Mouse (Mus musculus) frontal cortex, adult 2 months (tissue): ENCODE measurements around the gene Lima1. TPM values are rescaled to one million over a fixed set of nuclear protein-coding genes. Genes with fewer than 3 reads are reported as not detected.
"Not testable (repeated sequence)": the region's sequence is repeated elsewhere in the genome, so short reads cannot be mapped to it uniquely, and the experiment has no call there.

Source experiments
- DNase-seq, 2 experiments: peaks; one replicate each; pipeline ENCODE4 v3.0.0; 2022; ENCODE audit warnings: low spot score in 1 of 2; ENCODE audit errors: extremely low spot score in 1 of 2
- polyA plus RNA-seq: library from polyadenylated mRNA; depleted of rRNA; stranded (reverse); fragments of >200 nt; gene quantifications from 2 replicates; pipeline ENCODE4 v1.2.3, GENCODE M21; 2012; rRNA removed

Lima1 gene
- polyA plus RNA-seq = 16.4 and 17.6 TPM in 2 replicates

- peak; percentile 56 to 77 for DNase-seq
Observed at GRCm38 (mm10) chr15:99875334-99875869, at the start of gene Lima1. Lima1 (minus strand) TSS chr15:99875456.

GRCm38 (mm10) chr15:99919601-99920158 is 44.4 kb upstream of the Lima1 start:
- DNase-seq = no peak

- DNase-seq = no peak
Observed at GRCm38 (mm10) chr15:99917264-99917663, 42.0 kb upstream of the Lima1 start.

- no peak for DNase-seq
Observed at GRCm38 (mm10) chr15:99914613-99915012, 39.4 kb upstream of the Lima1 start.

- no peak for DNase-seq
Observed at GRCm38 (mm10) chr15:99911785-99912184, 36.5 kb upstream of the Lima1 start.

GRCm38 (mm10) chr15:99909339-99909996 is 34.2 kb upstream of the Lima1 start:
- DNase-seq = not testable (repeated sequence)

GRCm38 (mm10) chr15:99907514-99907913 is 32.3 kb upstream of the Lima1 start:
- no peak for DNase-seq

- DNase-seq = no peak
Observed at GRCm38 (mm10) chr15:99907041-99907440, 31.8 kb upstream of the Lima1 start.

GRCm38 (mm10) chr15:99904841-99905240 is 29.6 kb upstream of the Lima1 start:
- DNase-seq = no peak

GRCm38 (mm10) chr15:99904333-99904732 is 29.1 kb upstream of the Lima1 start:
- peak; percentile 28 to 77 for DNase-seq

GRCm38 (mm10) chr15:99903227-99903626 is 28.0 kb upstream of the Lima1 start:
- no peak for DNase-seq

GRCm38 (mm10) chr15:99902786-99903185 is 27.5 kb upstream of the Lima1 start:
- no peak for DNase-seq

- no peak for DNase-seq
Observed at GRCm38 (mm10) chr15:99896621-99897020, 21.4 kb upstream of the Lima1 start.

- no peak for DNase-seq
Observed at GRCm38 (mm10) chr15:99891355-99891754, 16.1 kb upstream of the Lima1 start.

- no peak for DNase-seq
Observed at GRCm38 (mm10) chr15:99890412-99891236, 15.4 kb upstream of the Lima1 start.

- DNase-seq = no peak
Observed at GRCm38 (mm10) chr15:99889275-99889874, 14.1 kb upstream of the Lima1 start.

GRCm38 (mm10) chr15:99887130-99887529 is 11.9 kb upstream of the Lima1 start:
- DNase-seq = not testable (repeated sequence)

- no peak for DNase-seq
Observed at GRCm38 (mm10) chr15:99884038-99884437, 8.8 kb upstream of the Lima1 start.

GRCm38 (mm10) chr15:99878541-99878940 is 3.3 kb upstream of the Lima1 start:
- no peak for DNase-seq

GRCm38 (mm10) chr15:99874612-99875333 is 483 bp downstream of the Lima1 start:
- DNase-seq = peak in 1 of 2 experiments; percentile 13
